Mouse (Mus musculus) kidney, adult 2 months (tissue): ENCODE results near the gene Hist2h3c1.

Source experiments
- CTCF ChIP-seq: fragments of 200-500 bp; conservative IDR thresholded peaks from 2 replicates; pipeline ENCODE4 v1.5.1; 2011; ENCODE audit warnings: low read depth, mild to moderate bottlenecking, control low read depth, low read length, moderate library complexity, mixed read lengths; ENCODE audit not compliant: insufficient read depth, insufficient read length
- POLR2A ChIP-seq: fragments of 200-500 bp; IDR thresholded peaks from one replicate; pipeline ENCODE4 v1.6.1; 2011; ENCODE audit warnings: low read depth, low read length, control low read depth

DNA sequence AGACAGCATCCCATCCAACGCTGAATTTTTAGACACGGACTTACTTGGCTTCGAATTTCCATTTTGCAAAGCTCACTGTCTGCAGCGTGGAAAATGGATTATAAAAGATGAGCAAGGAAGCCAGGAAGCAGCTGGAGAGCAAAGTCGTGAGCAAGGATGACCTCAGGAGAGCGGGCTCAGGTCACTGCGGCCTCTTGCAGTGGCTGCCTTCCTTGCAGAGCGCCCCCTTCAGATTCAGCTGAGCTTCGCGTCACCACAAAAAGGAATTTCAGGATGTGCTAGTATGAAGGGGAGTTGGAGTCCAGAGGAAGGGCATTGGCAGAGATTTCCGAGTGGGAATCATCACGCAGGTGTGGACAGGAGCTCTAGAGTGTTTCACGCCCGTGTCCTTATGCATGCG, 37.2 kb upstream of the Hist2h3c1 start:
- TF ChIP-seq CTCF (peak; percentile 30; the same call in 1 of the 2 replicates), POLR2A (no peak)
